Mouse (Mus musculus) limb, embryonic 14.5 days (tissue): ENCODE data around the gene Trio. TPM values are rescaled to one million over a fixed set of nuclear protein-coding genes. Genes with fewer than 3 reads are reported as not detected.

Source experiments
- ATAC-seq: fragments of 200-750 bp; cut with Nextera tagmentation; 2 replicates; pipeline ENCODE4 v1.8.0; 2017; ENCODE audit warnings: low read depth, moderate number of reproducible peaks, moderate TSS enrichment; ENCODE audit not compliant: low FRiP score
- DNase-seq: peaks from one replicate; pipeline ENCODE4 v3.0.0-alpha.2; 2015; ENCODE audit warnings: low spot score
- H3K27ac ChIP-seq: fragments of 300-500 bp; sonication (generic); replicated peaks from 2 replicates; pipeline ENCODE4 v1.5.1; 2014; ENCODE audit warnings: low read depth, mild to moderate bottlenecking, low read length, moderate library complexity, mixed read lengths
- H3K27me3 ChIP-seq: fragments of 300-500 bp; sonication (generic); 2 replicates; pipeline ENCODE4 v1.6.1; 2014; ENCODE audit warnings: low read length, mixed read lengths; ENCODE audit not compliant: control insufficient read depth, insufficient read depth
- H3K36me3 ChIP-seq: fragments of 300-500 bp; sonication (generic); 2 replicates; pipeline ENCODE4 v1.6.1; 2014; ENCODE audit warnings: mild to moderate bottlenecking, low read length, moderate library complexity, mixed read lengths; ENCODE audit not compliant: control insufficient read depth, insufficient read depth
- H3K4me1 ChIP-seq: fragments of 300-500 bp; sonication (generic); 2 replicates; pipeline ENCODE4 v1.6.1; 2014; ENCODE audit warnings: antibody characterized with exemption, low read length, mixed read lengths; ENCODE audit not compliant: control insufficient read depth, insufficient read depth
- H3K4me2 ChIP-seq: fragments of 300-500 bp; sonication (generic); replicated peaks from 2 replicates; pipeline ENCODE4 v1.6.1; 2014; ENCODE audit warnings: low read depth, mild to moderate bottlenecking, low read length, moderate library complexity; ENCODE audit not compliant: severe bottlenecking
- H3K4me3 ChIP-seq: fragments of 300-500 bp; sonication (generic); replicated peaks from 2 replicates; pipeline ENCODE4 v1.5.1; 2014; ENCODE audit warnings: low read length
- H3K9ac ChIP-seq: fragments of 300-500 bp; sonication (generic); 2 replicates; pipeline ENCODE4 v1.6.1; 2014; ENCODE audit warnings: mild to moderate bottlenecking, low read depth, low read length, moderate library complexity; ENCODE audit not compliant: severe bottlenecking
- H3K9me3 ChIP-seq: fragments of 300-500 bp; sonication (generic); 2 replicates; pipeline ENCODE4 v1.6.1; 2016; ENCODE audit warnings: low read length; ENCODE audit not compliant: control insufficient read depth
- POLR2A ChIP-seq: fragments of 200-500 bp; IDR thresholded peaks from 2 replicates; pipeline ENCODE4 v1.8.0; 2012; ENCODE audit warnings: inconsistent platforms, mild to moderate bottlenecking, moderate library complexity, borderline replicate concordance; ENCODE audit not compliant: insufficient read depth, insufficient read length; ENCODE audit errors: extremely low read depth
- WGBS: fragments of 180-500 bp; shearing (Covaris S2); extraction: QIAGEN DNeasy Blood & Tissue Kit; methylation state at CpG from one replicate; pipeline ENCODE4 v1.1.7; 2014; 5-methylcytosine and 5-hydroxymethylcytosine counted together
- polyA plus RNA-seq, 2 experiments: library from polyadenylated mRNA; depleted of rRNA in 1 of 2; stranded (reverse) in 1 of 2; unstranded in 1 of 2; fragments of >200 nt; fragmentation: Nextera tagmentation in 1 of 2; extraction: Ambion mirVana in 1 of 2; gene quantifications; 2 replicates each; pipeline versions ENCODE4 v1.2.1 to v1.2.3; 2012 to 2014

Gene Trio
- polyA plus RNA-seq, 2 experiments, result 78.7 to 230 TPM

- no peak for DNase-seq
- H3K27me3 ChIP-seq, result no peaks in the 10 kb centered on the region
- no peak overlapping the region for H3K4me3 ChIP-seq
- no peaks in the 10 kb centered on the region for H3K36me3 ChIP-seq
- no peak for TF ChIP-seq POLR2A
- H3K4me2 ChIP-seq, result no peak overlapping the region
- ATAC-seq, result no peak
- H3K27ac ChIP-seq, result no peak overlapping the region
- no peak overlapping the region for H3K9ac ChIP-seq
- H3K9me3 ChIP-seq, result no peaks in the 10 kb centered on the region
- peaks cover 3% of the 10 kb centered on the region; the same call in 1 of the 2 replicates for H3K4me1 ChIP-seq
Observed at GRCm38 (mm10) chr15:28067373-28067772, 41.7 kb upstream of the Trio start.

GRCm38 (mm10) chr15:28066468-28066867, 40.8 kb upstream of the Trio start:
- H3K9me3 ChIP-seq, result no peaks in the 10 kb centered on the region
- no peak overlapping the region for H3K4me3 ChIP-seq
- ATAC-seq (peak; percentile 71; the same call in 1 of the 2 replicates), DNase-seq (peak; percentile 18)
- H3K9ac ChIP-seq, result no peak overlapping the region
- peaks cover 3% of the 10 kb centered on the region; the same call in 1 of the 2 replicates for H3K4me1 ChIP-seq
- H3K27ac ChIP-seq, result no peak overlapping the region
- TF ChIP-seq POLR2A, result no peak
- H3K4me2 ChIP-seq, result no peak overlapping the region
- 57% methylated on average over 2 of the region's 2 CpGs for WGBS
- no peaks in the 10 kb centered on the region for H3K36me3 ChIP-seq
- H3K27me3 ChIP-seq, result no peaks in the 10 kb centered on the region

GRCm38 (mm10) chr15:28065572-28065971, 39.9 kb upstream of the Trio start:
- Histone ChIP-seq H3K4me2 (no peak overlapping the region), H3K4me1 (no peaks in the 10 kb centered on the region), H3K9me3 (no peaks in the 10 kb centered on the region), H3K27ac (no peak overlapping the region), H3K36me3 (no peaks in the 10 kb centered on the region), H3K9ac (no peak overlapping the region), H3K4me3 (no peak overlapping the region), H3K27me3 (no peaks in the 10 kb centered on the region)
- no peak for DNase-seq
- WGBS, result 53% methylated on average over 5 of the region's 5 CpGs
- ATAC-seq, result no peak
- TF ChIP-seq POLR2A, result no peak

GRCm38 (mm10) chr15:28064733-28065088, 39.1 kb upstream of the Trio start:
- H3K9me3 ChIP-seq, result no peaks in the 10 kb centered on the region
- no peak overlapping the region for H3K4me3 ChIP-seq
- H3K27ac ChIP-seq, result no peak overlapping the region
- H3K4me2 ChIP-seq, result no peak overlapping the region
- ATAC-seq, result no peak
- DNase-seq, result no peak
- H3K9ac ChIP-seq, result no peak overlapping the region
- 63% methylated on average over 1 of the region's 1 CpGs for WGBS
- H3K36me3 ChIP-seq, result no peaks in the 10 kb centered on the region
- no peaks in the 10 kb centered on the region; the same call in 1 of the 2 replicates for H3K4me1 ChIP-seq
- no peaks in the 10 kb centered on the region for H3K27me3 ChIP-seq
- no peak for TF ChIP-seq POLR2A

- Histone ChIP-seq H3K4me1 (no peaks in the 10 kb centered on the region; the same call in 1 of the 2 replicates), H3K4me3 (no peak overlapping the region), H3K9ac (no peak overlapping the region), H3K4me2 (no peak overlapping the region), H3K9me3 (no peaks in the 10 kb centered on the region), H3K36me3 (no peaks in the 10 kb centered on the region), H3K27ac (no peak overlapping the region), H3K27me3 (no peaks in the 10 kb centered on the region)
- DNase-seq, result no peak
- 73% methylated on average over 13 of the region's 13 CpGs for WGBS
- TF ChIP-seq POLR2A, result no peak
- ATAC-seq, result no peak
Observed at GRCm38 (mm10) chr15:28064081-28064732, 38.6 kb upstream of the Trio start.
